Mouse (Mus musculus): ENCODE data around the gene Slc36a2. TPM values are rescaled to one million over a fixed set of nuclear protein-coding genes. Genes with fewer than 3 reads are reported as not detected.

The Slc36a2 gene
- polyA plus RNA-seq, 1 experiment, result not detected

- Histone ChIP-seq H3K27ac (ENCODE audit: insufficient read depth, low read length) (no peak overlapping the region), H3K4me1 (ENCODE audit: control insufficient read depth, insufficient read depth, low read length) (no peaks in the 10 kb centered on the region)
Observed at GRCm38 (mm10) chr11:55110566-55111169, 74.2 kb downstream of the Slc36a2 start.

GRCm38 (mm10) chr11:55109521-55110300 is 75.2 kb downstream of the Slc36a2 start:
- TF ChIP-seq EP300 (IDR thresholded peaks at IDR 0.05; ENCODE audit: insufficient read depth, low read depth, low read length) (no peak), POLR2A (IDR thresholded peaks at IDR 0.05; ENCODE audit: insufficient read depth, low read length) (no peak), CTCF (IDR thresholded peaks at IDR 0.05; ENCODE audit: low read depth, low read length) (no peak)
- Histone ChIP-seq H3K9me3 (replicated peaks; ENCODE audit: control insufficient read depth, insufficient read depth, low read length, poor library complexity, severe bottlenecking) (no peaks in the 10 kb centered on the region), H3K36me3 (ENCODE audit: control insufficient read depth, insufficient read depth, low read length, poor library complexity, severe bottlenecking) (no peaks in the 10 kb centered on the region), H3K9ac (ENCODE audit: low read depth, poor library complexity, severe bottlenecking) (no peak overlapping the region), H3K27ac (ENCODE audit: insufficient read depth, low read length) (no peak overlapping the region), H3K4me3 (ENCODE audit: low read depth, low read length) (no peak overlapping the region), H3K27me3 (ENCODE audit: control insufficient read depth, insufficient read depth, low read length, poor library complexity, severe bottlenecking) (no peaks in the 10 kb centered on the region), H3K4me1 (ENCODE audit: control insufficient read depth, insufficient read depth, low read length) (no peaks in the 10 kb centered on the region)

More at GRCm38 (mm10) chr11:55110566-55111169, 74.2 kb downstream of the Slc36a2 start:
- Histone ChIP-seq H3K27me3 (ENCODE audit: control insufficient read depth, insufficient read depth, low read length, poor library complexity, severe bottlenecking) (no peaks in the 10 kb centered on the region), H3K9ac (ENCODE audit: low read depth, poor library complexity, severe bottlenecking) (no peak overlapping the region), H3K4me3 (ENCODE audit: low read depth, low read length) (no peak overlapping the region), H3K9me3 (replicated peaks; ENCODE audit: control insufficient read depth, insufficient read depth, low read length, poor library complexity, severe bottlenecking) (no peaks in the 10 kb centered on the region), H3K36me3 (ENCODE audit: control insufficient read depth, insufficient read depth, low read length, poor library complexity, severe bottlenecking) (no peaks in the 10 kb centered on the region)
- no peak for TF ChIP-seq EP300 (IDR thresholded peaks at IDR 0.05; ENCODE audit: insufficient read depth, low read depth, low read length)
- TF ChIP-seq POLR2A (IDR thresholded peaks at IDR 0.05; ENCODE audit: insufficient read depth, low read length), result no peak

Other genes starting within 250 kb of the Slc36a2 start
- gene Tnip1, start 222.2 kb downstream of the Slc36a2 start, polyA plus RNA-seq (2011; ENCODE audit: insufficient read depth, insufficient read length, low read depth, missing spikeins), result 33.2 and 42.6 TPM in 2 replicates
- gene Anxa6, start 151.6 kb downstream of the Slc36a2 start, polyA plus RNA-seq (2011; ENCODE audit: insufficient read depth, insufficient read length, low read depth, missing spikeins), result 74.2 and 76.1 TPM in 2 replicates
- gene Ccdc69, start 106.9 kb downstream of the Slc36a2 start, polyA plus RNA-seq (2011; ENCODE audit: insufficient read depth, insufficient read length, low read depth, missing spikeins), result not detected in 2 replicates
- gene Gm2a, start 87.0 kb downstream of the Slc36a2 start, polyA plus RNA-seq (2011; ENCODE audit: insufficient read depth, insufficient read length, low read depth, missing spikeins), result 24.7 and 24.9 TPM in 2 replicates
- gene Slc36a3, start 33.4 kb downstream of the Slc36a2 start, polyA plus RNA-seq (2011; ENCODE audit: insufficient read depth, insufficient read length, low read depth, missing spikeins), result not detected in 2 replicates
- 5.3 and 6.3 TPM in 2 replicates for gene Slc36a1, start 19.3 kb upstream of the Slc36a2 start, polyA plus RNA-seq (2011; ENCODE audit: insufficient read depth, insufficient read length, low read depth, missing spikeins)
- 0.90 and 1.0 TPM in 2 replicates for gene Fat2, start 151.5 kb upstream of the Slc36a2 start, polyA plus RNA-seq (2011; ENCODE audit: insufficient read depth, insufficient read length, low read depth, missing spikeins)
- gene Sparc, start 238.1 kb upstream of the Slc36a2 start, polyA plus RNA-seq (2011; ENCODE audit: insufficient read depth, insufficient read length, low read depth, missing spikeins), result 344 and 354 TPM in 2 replicates

Measured in ES-Bruce4 (cell line).